Mouse (Mus musculus): ENCODE results near the gene Olfr1444.

The Olfr1444 gene

GRCm38 (mm10) chr19:12856983-12857382, at the start of gene Olfr1444:
Gene Olfr1444 (plus strand): TSS chr19:12857283.
- no peak for DNase-seq

- DNase-seq = no peak
These were observed 44.3 kb upstream of the Olfr1444 start for GRCm38 (mm10) chr19:12812644-12813364.

GRCm38 (mm10) chr19:12813883-12814282, 43.2 kb upstream of the Olfr1444 start:
- no peak for DNase-seq

GRCm38 (mm10) chr19:12818507-12818906, 38.6 kb upstream of the Olfr1444 start:
- DNase-seq = no peak

GRCm38 (mm10) chr19:12820383-12820782, 36.7 kb upstream of the Olfr1444 start:
- peak; percentile 7 for DNase-seq

- DNase-seq = no peak
These were observed 32.5 kb upstream of the Olfr1444 start for GRCm38 (mm10) chr19:12824549-12824948.

- no peak for DNase-seq
These were observed 26.2 kb upstream of the Olfr1444 start for GRCm38 (mm10) chr19:12830823-12831430.

GRCm38 (mm10) chr19:12831559-12831958, 25.5 kb upstream of the Olfr1444 start:
- DNase-seq = no peak

- no peak for DNase-seq
These were observed 23.5 kb upstream of the Olfr1444 start for GRCm38 (mm10) chr19:12833625-12834024.

GRCm38 (mm10) chr19:12838507-12838906, 18.6 kb upstream of the Olfr1444 start:
- no peak for DNase-seq

GRCm38 (mm10) chr19:12846382-12846781, 10.7 kb upstream of the Olfr1444 start, which contains the start of gene Gm5244:
Gene Gm5244 (plus strand): TSS chr19:12846682.
- DNase-seq = no peak

GRCm38 (mm10) chr19:12883555-12883954, 26.5 kb downstream of the Olfr1444 start, which contains the start of gene Olfr1445:
Gene Olfr1445 (plus strand): TSS chr19:12883855.
- DNase-seq = no peak

GRCm38 (mm10) chr19:12893424-12893823, 36.3 kb downstream of the Olfr1444 start, which contains the start of gene Olfr1446:
Gene Olfr1446 (minus strand): TSS chr19:12893524.
- DNase-seq = no peak

- DNase-seq = no peak
These were observed 46.6 kb downstream of the Olfr1444 start, which contains the start of gene Olfr1447 for GRCm38 (mm10) chr19:12903643-12904042. Gene Olfr1447 (minus strand): TSS chr19:12903743.

Measured in kidney, adult 18-20 months (tissue).